Mouse (Mus musculus) limb, embryonic 14.5 days (tissue): ENCODE results near the gene Hfe2. TPM values are rescaled to one million over a fixed set of nuclear protein-coding genes. Genes with fewer than 3 reads are reported as not detected.

Experiments
- ATAC-seq: fragments of 200-750 bp; cut with Nextera tagmentation; 2 replicates; pipeline ENCODE4 v1.8.0; 2017; ENCODE audit warnings: low read depth, moderate number of reproducible peaks, moderate TSS enrichment; ENCODE audit not compliant: low FRiP score
- DNase-seq: peaks from one replicate; pipeline ENCODE4 v3.0.0-alpha.2; 2015; ENCODE audit warnings: low spot score
- H3K27ac ChIP-seq: fragments of 300-500 bp; sonication (generic); replicated peaks from 2 replicates; pipeline ENCODE4 v1.5.1; 2014; ENCODE audit warnings: low read depth, mild to moderate bottlenecking, low read length, moderate library complexity, mixed read lengths
- H3K27me3 ChIP-seq: fragments of 300-500 bp; sonication (generic); 2 replicates; pipeline ENCODE4 v1.6.1; 2014; ENCODE audit warnings: low read length, mixed read lengths; ENCODE audit not compliant: control insufficient read depth, insufficient read depth
- H3K36me3 ChIP-seq: fragments of 300-500 bp; sonication (generic); 2 replicates; pipeline ENCODE4 v1.6.1; 2014; ENCODE audit warnings: mild to moderate bottlenecking, low read length, moderate library complexity, mixed read lengths; ENCODE audit not compliant: control insufficient read depth, insufficient read depth
- H3K4me1 ChIP-seq: fragments of 300-500 bp; sonication (generic); 2 replicates; pipeline ENCODE4 v1.6.1; 2014; ENCODE audit warnings: antibody characterized with exemption, low read length, mixed read lengths; ENCODE audit not compliant: control insufficient read depth, insufficient read depth
- H3K4me2 ChIP-seq: fragments of 300-500 bp; sonication (generic); replicated peaks from 2 replicates; pipeline ENCODE4 v1.6.1; 2014; ENCODE audit warnings: low read depth, mild to moderate bottlenecking, low read length, moderate library complexity; ENCODE audit not compliant: severe bottlenecking
- H3K4me3 ChIP-seq: fragments of 300-500 bp; sonication (generic); replicated peaks from 2 replicates; pipeline ENCODE4 v1.5.1; 2014; ENCODE audit warnings: low read length
- H3K9ac ChIP-seq: fragments of 300-500 bp; sonication (generic); 2 replicates; pipeline ENCODE4 v1.6.1; 2014; ENCODE audit warnings: mild to moderate bottlenecking, low read depth, low read length, moderate library complexity; ENCODE audit not compliant: severe bottlenecking
- H3K9me3 ChIP-seq: fragments of 300-500 bp; sonication (generic); 2 replicates; pipeline ENCODE4 v1.6.1; 2016; ENCODE audit warnings: low read length; ENCODE audit not compliant: control insufficient read depth
- POLR2A ChIP-seq: fragments of 200-500 bp; IDR thresholded peaks from 2 replicates; pipeline ENCODE4 v1.8.0; 2012; ENCODE audit warnings: inconsistent platforms, mild to moderate bottlenecking, moderate library complexity, borderline replicate concordance; ENCODE audit not compliant: insufficient read depth, insufficient read length; ENCODE audit errors: extremely low read depth
- WGBS: fragments of 180-500 bp; shearing (Covaris S2); extraction: QIAGEN DNeasy Blood & Tissue Kit; methylation state at CpG from one replicate; pipeline ENCODE4 v1.1.7; 2014; 5-methylcytosine and 5-hydroxymethylcytosine counted together
- polyA plus RNA-seq, 2 experiments: library from polyadenylated mRNA; depleted of rRNA in 1 of 2; stranded (reverse) in 1 of 2; unstranded in 1 of 2; fragments of >200 nt; fragmentation: Nextera tagmentation in 1 of 2; extraction: Ambion mirVana in 1 of 2; gene quantifications; 2 replicates each; pipeline versions ENCODE4 v1.2.1 to v1.2.3; 2012 to 2014

The Hfe2 gene
- polyA plus RNA-seq, 2 experiments, result 20.5 to 21.4 TPM

DNA sequence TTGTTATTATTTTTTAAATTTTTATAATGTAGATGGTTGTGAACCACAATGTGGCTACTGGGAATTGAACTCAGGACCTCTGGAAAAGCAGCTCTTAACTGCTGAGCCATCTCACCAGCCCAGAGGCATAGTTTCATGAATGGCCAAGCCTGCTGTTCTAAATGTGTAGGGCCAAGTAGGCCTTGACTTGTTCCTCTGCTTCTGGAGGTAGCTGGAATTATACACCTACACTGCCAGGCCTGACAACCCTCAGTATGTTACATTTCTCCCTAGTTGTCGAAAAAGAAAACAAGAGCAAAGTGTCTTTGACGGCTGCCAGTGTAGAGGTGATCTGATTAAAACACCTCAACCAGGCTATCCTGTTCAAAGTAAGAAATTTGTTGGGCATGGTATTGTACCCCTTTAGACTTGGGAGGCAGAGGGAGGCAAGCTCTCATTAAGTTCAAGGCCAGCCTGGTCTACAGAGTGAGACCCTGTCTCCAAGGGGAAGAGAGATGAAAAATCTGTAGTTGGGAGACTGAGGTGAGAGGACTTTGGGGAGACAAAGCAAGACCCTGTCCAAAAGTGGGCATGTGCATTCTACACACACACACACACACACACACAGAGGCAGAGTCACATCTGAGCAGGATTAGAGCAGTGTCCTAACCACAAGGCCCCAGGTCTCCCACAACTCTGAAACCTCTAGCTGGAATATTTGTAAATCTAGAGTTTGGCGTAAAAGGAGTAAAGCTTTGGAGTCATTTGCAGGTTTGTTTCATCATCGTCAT is 26.3 kb upstream of the Hfe2 start:
- ATAC-seq (no peak), DNase-seq (no peak)
- Histone ChIP-seq H3K27me3 (no peaks in the 10 kb centered on the region), H3K27ac (no peak overlapping the region), H3K9ac (no peak overlapping the region), H3K36me3 (no peaks in the 10 kb centered on the region), H3K4me3 (no peak overlapping the region), H3K4me2 (no peak overlapping the region), H3K4me1 (no peaks in the 10 kb centered on the region; the same call in 1 of the 2 replicates), H3K9me3 (no peaks in the 10 kb centered on the region)
- 84% methylated on average over 4 of the region's 4 CpGs for WGBS
- no peak for TF ChIP-seq POLR2A

DNA sequence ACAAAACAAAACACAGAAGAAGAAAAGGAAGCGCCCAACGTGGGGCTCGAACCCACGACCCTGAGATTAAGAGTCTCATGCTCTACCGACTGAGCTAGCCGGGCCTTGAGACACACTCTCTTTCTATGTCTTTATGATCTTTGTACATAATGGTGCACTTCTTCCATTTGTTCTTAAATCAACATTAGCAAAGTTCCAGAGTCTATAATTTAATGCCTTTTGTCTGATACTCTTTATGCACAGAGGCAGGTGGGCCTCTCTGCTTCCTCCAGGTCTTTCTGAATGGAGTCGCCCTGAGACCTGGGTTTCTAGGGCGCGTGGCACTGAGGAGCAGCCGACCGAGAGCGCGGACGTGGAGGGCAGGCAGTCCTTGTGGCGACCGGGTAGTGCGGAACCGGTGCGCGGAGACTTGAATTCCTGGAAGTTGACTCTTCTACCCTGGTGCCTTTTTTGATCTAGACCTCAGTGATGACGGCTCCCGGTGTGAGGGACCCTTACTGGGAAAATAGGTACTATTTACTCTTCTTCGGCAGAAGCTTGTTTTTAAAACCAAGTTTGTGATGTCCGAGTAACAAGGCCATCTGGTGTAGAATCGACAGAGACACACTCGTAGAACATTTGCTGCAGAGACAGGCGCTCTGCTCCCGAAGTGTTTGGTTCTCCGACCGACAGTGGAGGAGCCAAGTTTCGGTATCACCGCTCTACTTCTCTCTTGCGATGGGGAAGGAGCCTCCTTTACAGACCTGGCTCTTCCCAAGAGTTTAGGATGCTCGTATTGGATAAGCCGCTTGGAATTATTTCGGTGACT is 25.3 kb upstream of the Hfe2 start:
- no peaks in the 10 kb centered on the region for H3K27me3 ChIP-seq
- peak overlapping the region; percentile 74 for H3K9ac ChIP-seq
- H3K9me3 ChIP-seq, result no peaks in the 10 kb centered on the region
- under 1% methylated on average over 36 of the region's 36 CpGs for WGBS
- no peak for TF ChIP-seq POLR2A
- H3K4me1 ChIP-seq, result no peaks in the 10 kb centered on the region; the same call in 1 of the 2 replicates
- H3K4me2 ChIP-seq, result peak overlapping the region; percentile 47
- H3K36me3 ChIP-seq, result no peaks in the 10 kb centered on the region
- DNase-seq, result peak; percentile 94
- peak; percentile 23; the same call in 1 of the 2 replicates for ATAC-seq
- peak overlapping the region; percentile 51 for H3K4me3 ChIP-seq
- peak overlapping the region; percentile 90 for H3K27ac ChIP-seq

DNA sequence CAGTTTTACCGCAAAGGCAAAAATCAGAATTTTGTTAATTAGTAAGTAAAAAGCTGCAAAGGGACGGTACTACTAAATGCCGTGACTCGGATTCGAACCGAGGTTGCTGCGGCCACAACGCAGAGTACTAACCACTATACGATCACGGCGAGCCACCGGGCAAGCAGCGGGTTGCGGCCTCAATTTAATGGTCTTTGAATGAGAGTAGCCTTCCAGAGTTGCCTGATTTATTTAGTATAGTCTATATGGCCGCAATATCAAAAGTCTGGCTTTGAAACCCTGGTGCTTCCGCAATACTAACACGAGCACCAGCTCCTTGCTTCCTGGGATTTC is 24.7 kb upstream of the Hfe2 start:
- Histone ChIP-seq H3K9me3 (no peaks in the 10 kb centered on the region), H3K9ac (peak overlapping the region; percentile 74), H3K4me2 (peak overlapping the region; percentile 82), H3K4me1 (no peaks in the 10 kb centered on the region; the same call in 1 of the 2 replicates), H3K4me3 (peak overlapping the region; percentile 51), H3K27me3 (no peaks in the 10 kb centered on the region), H3K36me3 (no peaks in the 10 kb centered on the region), H3K27ac (peak overlapping the region; percentile 90)
- peak; percentile 75 for ATAC-seq
- under 1% methylated on average over 17 of the region's 17 CpGs for WGBS
- TF ChIP-seq POLR2A, result no peak
- DNase-seq, result peak; percentile 97

DNA sequence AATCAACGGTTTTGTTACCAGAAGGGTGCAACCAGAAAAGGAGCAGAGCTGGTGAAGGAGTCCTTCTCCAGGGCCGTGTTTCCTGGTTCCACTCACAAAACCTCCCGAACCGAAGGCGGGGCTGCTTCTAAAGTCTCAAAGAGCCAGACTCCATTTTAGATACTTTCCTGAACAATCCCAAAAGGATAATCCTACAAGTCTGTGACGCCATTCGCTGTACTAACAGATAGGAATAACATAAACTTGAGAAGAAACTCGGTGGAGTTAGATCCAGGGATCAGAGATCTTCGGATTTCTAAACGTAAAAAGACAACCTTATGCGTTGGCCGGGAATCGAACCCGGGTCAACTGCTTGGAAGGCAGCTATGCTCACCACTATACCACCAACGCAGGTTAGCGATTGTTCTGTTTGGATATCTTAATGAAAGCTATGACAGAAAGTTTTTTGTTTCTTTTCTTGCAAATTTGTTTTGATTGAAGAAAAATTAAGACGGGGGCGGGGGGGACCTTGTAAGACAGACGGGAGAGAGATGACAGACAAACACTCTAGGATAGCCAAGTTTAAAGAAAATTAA is 24.2 kb upstream of the Hfe2 start:
- no peaks in the 10 kb centered on the region for H3K27me3 ChIP-seq
- no peak for TF ChIP-seq POLR2A
- peak overlapping the region; percentile 51 for H3K4me3 ChIP-seq
- H3K9ac ChIP-seq, result peak overlapping the region; percentile 72
- H3K27ac ChIP-seq, result peak overlapping the region; percentile 85
- DNase-seq, result peak; percentile 90
- peak; percentile 80 for ATAC-seq
- no peaks in the 10 kb centered on the region for H3K36me3 ChIP-seq
- H3K4me2 ChIP-seq, result peak overlapping the region; percentile 82
- no peaks in the 10 kb centered on the region; the same call in 1 of the 2 replicates for H3K4me1 ChIP-seq
- 0% methylated on average over 19 of the region's 19 CpGs for whole genome bisulfite sequencing
- H3K9me3 ChIP-seq, result no peaks in the 10 kb centered on the region

DNA sequence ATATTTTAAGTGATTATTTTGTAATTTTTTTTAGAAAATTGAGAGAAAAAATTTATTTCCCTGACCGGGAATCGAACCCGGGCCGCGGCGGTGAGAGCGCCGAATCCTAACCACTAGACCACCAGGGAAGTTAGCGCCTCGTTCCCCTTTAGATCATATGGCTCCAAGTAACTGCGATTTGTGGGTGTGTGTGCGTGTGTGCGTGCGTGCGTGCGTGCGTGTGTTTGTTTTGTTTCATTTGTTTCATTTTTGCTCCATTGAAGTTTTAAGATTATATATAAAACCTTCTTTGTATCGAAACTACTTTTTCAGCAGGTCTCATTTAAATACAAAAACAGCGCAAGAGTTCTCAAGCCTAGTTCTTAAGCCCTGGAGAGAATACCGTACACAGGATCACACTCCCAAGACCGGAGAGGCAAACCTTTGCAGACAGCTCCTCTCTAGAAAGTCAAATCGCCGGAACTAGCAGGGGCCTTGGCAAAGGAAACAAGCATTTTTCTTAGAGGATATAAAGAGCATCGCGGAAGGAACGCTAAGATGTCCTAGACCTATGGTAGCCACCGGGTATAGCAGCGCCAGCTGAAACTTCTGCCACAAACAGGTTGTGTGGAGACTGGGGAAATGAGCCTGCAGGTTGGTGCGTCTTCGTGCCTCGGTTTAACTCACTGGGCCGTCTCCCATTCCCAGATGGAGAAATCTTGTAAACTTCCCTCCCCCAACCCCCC is 23.4 kb upstream of the Hfe2 start:
- WGBS, result under 1% methylated on average over 32 of the region's 32 CpGs
- peak overlapping the region; percentile 85 for H3K27ac ChIP-seq

More for the DNA sequence above, 23.4 kb upstream of the Hfe2 start:
- Histone ChIP-seq H3K9me3 (no peaks in the 10 kb centered on the region), H3K27me3 (no peaks in the 10 kb centered on the region), H3K4me3 (peak overlapping the region; percentile 51), H3K4me2 (peak overlapping the region; percentile 82), H3K9ac (peak overlapping the region; percentile 60), H3K4me1 (no peaks in the 10 kb centered on the region; the same call in 1 of the 2 replicates), H3K36me3 (no peaks in the 10 kb centered on the region)
- no peak for TF ChIP-seq POLR2A
- ATAC-seq (peak; percentile 72), DNase-seq (peak; percentile 90)
